Mouse (Mus musculus): ENCODE data around the gene E2f6. TPM values are rescaled to one million over a fixed set of nuclear protein-coding genes. Genes with fewer than 3 reads are reported as not detected.

The E2f6 gene
- total RNA-seq, 2 experiments from 2014 or later, result 38.8 to 41.0 TPM

DNA sequence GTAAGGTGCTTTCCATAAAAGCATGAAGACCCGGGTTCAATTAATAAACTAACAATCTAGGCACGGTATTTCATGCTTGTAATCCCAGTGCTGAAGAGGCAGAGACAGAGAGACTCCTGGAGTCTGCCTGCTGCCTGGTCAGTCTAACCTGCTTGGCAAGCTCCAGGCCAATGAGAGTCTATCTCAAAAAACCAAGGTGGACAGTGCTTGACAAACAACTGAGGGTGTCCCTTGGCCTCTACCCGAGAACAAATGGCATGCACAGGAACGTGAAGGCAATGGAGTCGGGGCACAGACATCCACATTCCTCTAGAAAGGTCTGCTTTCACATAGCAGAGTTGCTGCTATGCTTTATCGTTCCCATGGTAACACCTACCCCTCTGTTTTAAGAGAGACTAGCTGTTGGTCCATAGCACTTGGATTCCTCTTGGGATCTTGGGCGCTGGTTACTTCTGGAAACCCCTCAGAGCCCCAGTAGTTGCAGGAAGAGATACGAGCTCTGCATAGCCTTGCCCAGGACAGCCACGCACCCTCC is 59.2 kb downstream of the E2f6 start:
- ATAC-seq (replicated peaks; ENCODE audit: poor library complexity, severe bottlenecking), result 0 out of 2 replicates have a peak, but pooled peaks have one; percentile 1

DNA sequence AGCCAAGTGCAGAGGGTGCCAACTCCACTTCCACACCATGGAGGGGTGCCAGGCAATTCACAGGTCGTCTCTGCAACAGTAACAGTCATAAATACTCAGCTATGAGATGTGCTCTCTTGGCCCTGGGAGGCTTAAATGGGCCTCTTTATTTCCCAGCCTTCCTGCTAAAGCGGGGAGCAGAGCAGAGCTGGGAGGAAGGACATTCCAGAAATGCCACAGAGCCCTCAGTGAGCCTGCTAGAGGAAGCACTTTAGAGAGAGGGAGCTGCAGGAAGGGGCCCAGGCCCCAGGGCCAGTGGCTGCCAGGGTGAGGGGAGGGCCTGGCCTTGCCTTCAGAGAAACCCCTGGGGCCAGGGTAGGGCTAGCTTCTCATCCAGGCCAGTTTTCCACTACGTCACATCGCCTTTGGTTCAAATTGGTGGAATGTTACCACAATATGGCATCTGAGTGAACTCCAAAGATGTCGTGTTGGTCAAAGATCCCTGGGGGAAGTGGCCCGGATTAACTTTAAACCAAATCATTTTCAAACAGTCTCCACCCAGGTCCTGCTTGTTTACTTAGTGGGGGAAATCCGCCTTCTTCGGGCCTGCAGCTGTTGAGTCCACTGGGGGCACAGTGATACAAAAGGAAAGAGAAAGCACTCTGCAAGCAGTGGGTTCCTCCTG is 59.8 kb downstream of the E2f6 start:
- ATAC-seq (replicated peaks; ENCODE audit: poor library complexity, severe bottlenecking), result 0 out of 2 replicates have a peak, but pooled peaks have one; percentile 1

DNA sequence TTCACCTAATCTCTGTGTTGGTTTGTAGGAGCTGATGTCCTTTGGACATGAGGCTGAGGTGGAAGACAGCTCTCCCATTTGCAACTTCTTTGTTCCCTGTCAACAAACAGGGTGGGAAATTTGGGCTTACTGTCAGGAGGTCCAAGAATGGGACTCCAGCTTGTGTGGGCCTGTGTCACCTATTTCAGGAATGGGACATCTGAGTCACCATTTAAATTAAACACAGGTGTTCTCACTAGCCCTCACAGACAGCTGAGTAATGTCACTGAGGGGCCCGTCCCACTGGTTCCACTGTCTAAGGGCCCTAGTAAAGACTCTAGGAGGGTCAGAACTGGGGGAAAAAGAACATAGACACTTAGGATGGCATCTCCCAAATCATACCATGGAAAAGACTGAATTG is 61.2 kb downstream of the E2f6 start:
- ATAC-seq (replicated peaks; ENCODE audit: poor library complexity, severe bottlenecking), result no peak

DNA sequence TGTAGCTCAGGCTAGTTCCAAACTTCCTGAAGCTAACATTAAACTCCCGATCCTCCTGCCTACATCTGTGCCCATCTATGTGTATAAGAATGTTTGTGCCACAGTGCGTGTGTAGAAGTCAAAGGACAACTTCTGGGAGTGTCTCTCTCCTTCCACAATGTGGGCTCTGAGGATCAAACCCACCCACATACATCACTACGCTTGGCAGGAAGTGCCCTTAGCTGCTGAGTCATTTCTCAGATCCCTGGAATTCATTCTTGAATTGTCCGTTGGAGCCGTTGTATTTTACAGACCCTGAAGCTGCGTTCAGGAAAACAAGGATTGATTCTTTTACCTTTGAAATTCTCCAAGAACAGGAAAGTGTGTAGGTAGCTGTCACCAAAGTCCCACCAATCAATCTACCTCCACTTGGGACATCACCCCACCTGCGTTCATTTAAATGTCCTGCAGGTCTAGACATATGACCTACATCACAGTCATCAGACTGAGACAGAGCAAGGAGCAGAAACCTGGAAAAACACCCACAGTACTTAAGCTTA is 62.2 kb downstream of the E2f6 start:
- ATAC-seq (replicated peaks; ENCODE audit: poor library complexity, severe bottlenecking), result no peak

DNA sequence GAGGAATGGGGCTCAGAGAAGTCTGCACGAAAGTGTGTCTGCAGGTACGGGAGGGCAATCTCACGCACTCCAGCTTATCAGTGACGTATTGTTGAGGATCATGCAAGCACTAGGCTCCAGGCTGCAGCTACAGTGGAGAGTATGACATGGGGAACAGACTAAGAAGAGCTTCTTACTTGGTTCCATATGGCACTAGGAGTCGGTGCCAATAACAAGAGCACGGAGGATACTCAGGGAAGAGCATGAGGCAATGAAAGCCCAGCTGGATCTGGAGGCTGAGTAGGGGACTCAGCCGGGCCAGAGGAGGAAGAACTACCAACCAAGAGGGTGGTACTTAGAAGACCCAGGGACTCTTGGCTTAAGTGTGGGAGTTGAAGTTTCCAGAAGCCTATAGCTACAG is 62.8 kb downstream of the E2f6 start:
- no peak for ATAC-seq (replicated peaks; ENCODE audit: poor library complexity, severe bottlenecking)

GRCm38 (mm10) chr12:16874086-16874485 is 63.3 kb downstream of the E2f6 start:
- no peak for ATAC-seq (replicated peaks; ENCODE audit: poor library complexity, severe bottlenecking)

- ATAC-seq (replicated peaks; ENCODE audit: poor library complexity, severe bottlenecking), result peak; percentile 74
These were observed 64.5 kb downstream of the E2f6 start for GRCm38 (mm10) chr12:16875269-16875668.

GRCm38 (mm10) chr12:16875678-16876077 is 64.9 kb downstream of the E2f6 start:
- peak; percentile 68 for ATAC-seq (replicated peaks; ENCODE audit: poor library complexity, severe bottlenecking)

- ATAC-seq (replicated peaks; ENCODE audit: poor library complexity, severe bottlenecking), result no peak
These were observed 65.9 kb downstream of the E2f6 start for GRCm38 (mm10) chr12:16876667-16877066.

GRCm38 (mm10) chr12:16877141-16877540 is 66.4 kb downstream of the E2f6 start:
- ATAC-seq (replicated peaks; ENCODE audit: poor library complexity, severe bottlenecking), result no peak

DNA sequence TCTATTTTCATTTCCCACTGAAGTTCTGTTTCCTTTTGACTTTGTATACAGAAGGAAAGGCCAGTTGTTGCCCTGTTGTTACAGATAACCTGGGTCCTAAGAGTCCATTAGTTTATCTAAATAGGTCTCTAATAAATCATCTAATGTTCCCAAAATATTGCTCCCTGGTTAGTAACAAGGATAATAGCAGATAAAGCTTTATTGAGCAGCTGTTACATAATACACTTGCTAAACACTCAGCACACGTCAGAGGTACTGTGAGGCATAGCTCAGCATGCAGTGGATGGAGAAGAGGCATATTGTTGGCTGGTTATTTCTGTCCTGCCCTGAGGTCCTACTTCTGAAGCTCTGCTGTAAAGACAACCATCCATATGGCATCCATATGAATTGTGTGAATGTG is 66.9 kb downstream of the E2f6 start:
- ATAC-seq (replicated peaks; ENCODE audit: poor library complexity, severe bottlenecking), result no peak

DNA sequence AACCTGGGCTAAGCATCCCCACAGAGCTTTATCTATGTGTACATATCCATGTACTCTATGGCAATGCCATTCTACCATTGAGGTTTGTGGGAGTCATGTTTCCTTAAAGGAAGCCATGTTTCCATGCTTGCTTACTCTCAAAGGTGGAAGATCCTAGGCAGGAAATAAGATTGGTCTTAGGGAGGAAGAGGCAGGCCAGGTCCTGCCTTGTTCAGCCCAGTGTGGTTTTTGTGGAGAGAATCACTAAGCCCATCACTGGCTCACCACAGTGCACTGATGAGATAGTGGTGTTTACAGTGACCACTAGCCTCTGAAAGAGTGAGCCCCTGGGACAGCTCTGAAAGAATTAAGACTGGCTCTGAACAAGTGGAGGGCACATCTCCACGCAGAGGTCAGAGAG is 68.6 kb downstream of the E2f6 start:
- ATAC-seq (replicated peaks; ENCODE audit: poor library complexity, severe bottlenecking), result peak; percentile 12; the same call in 1 of the 2 replicates

DNA sequence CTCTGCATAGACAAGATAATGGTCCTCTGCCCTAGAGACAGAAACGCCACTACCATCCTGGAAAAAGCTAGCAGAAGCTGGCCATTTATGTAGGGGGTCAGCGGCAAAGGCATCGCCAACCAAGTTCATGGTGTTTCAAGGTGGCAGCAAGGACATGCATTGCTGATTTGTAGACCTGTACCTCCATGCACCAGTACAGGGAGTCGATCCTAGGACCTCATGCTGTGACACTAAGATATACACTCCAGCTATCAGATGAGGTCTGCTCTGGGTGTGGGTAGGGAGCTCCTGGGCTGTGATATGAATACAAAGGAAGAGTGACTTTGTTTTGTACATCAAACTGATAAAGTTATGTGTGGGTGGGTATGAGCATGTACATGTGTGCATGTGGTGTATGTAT is 69.3 kb downstream of the E2f6 start:
- ATAC-seq (replicated peaks; ENCODE audit: poor library complexity, severe bottlenecking), result no peak

DNA sequence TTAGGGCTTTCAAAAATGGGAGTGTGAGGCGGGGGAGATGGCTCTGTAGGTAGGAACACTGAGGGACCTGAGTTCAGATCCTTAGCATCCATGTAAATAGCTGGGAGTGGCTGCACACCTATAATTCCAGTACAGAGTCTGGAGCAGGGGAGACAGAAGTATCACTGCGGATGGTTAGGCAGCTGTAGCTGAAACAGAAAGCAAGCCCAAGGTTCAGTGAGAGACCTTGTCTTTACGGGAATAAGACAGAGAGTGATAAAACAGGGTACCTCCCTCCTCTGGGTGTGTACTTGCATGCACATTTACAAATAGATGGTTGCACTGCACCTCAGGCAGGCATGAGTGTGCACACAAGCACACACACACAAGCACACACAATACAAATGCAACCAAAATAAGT is 71.7 kb downstream of the E2f6 start:
- ATAC-seq (replicated peaks; ENCODE audit: poor library complexity, severe bottlenecking), result no peak

GRCm38 (mm10) chr12:16883111-16883510 is 72.3 kb downstream of the E2f6 start:
- ATAC-seq (replicated peaks; ENCODE audit: poor library complexity, severe bottlenecking), result no peak

GRCm38 (mm10) chr12:16884534-16884933 is 73.8 kb downstream of the E2f6 start:
- ATAC-seq (replicated peaks; ENCODE audit: poor library complexity, severe bottlenecking), result no peak

- no peak for ATAC-seq (replicated peaks; ENCODE audit: poor library complexity, severe bottlenecking)
These were observed 75.6 kb downstream of the E2f6 start for GRCm38 (mm10) chr12:16886354-16886753.

Other genes starting within 250 kb of the E2f6 start
- gene Lpin1, start 200.0 kb upstream of the E2f6 start, total RNA-seq (2014; fragmentation: Nextera tagmentation), result 2.2 and 10.2 TPM in 2 replicates
- gene Lpin1, start 200.0 kb upstream of the E2f6 start, total RNA-seq (2017), result 2.4 and 4.5 TPM in 2 replicates
- gene Ntsr2, start 157.6 kb upstream of the E2f6 start, total RNA-seq (2014; fragmentation: Nextera tagmentation), result not detected in 2 replicates
- gene Ntsr2, start 157.6 kb upstream of the E2f6 start, total RNA-seq (2017), result not detected in 2 replicates
- 0.49 TPM in 1 of 2 replicates, not detected in the other for gene Greb1, start 10.1 kb upstream of the E2f6 start, total RNA-seq (2014; fragmentation: Nextera tagmentation)
- 0.13 and 0.26 TPM in 2 replicates for gene Greb1, start 10.1 kb upstream of the E2f6 start, total RNA-seq (2017)
- 43.1 and 49.4 TPM in 2 replicates for gene Rock2, start 83.9 kb downstream of the E2f6 start, total RNA-seq (2014; fragmentation: Nextera tagmentation)
- gene Rock2, start 83.9 kb downstream of the E2f6 start, total RNA-seq (2017), result 65.1 and 65.9 TPM in 2 replicates
- gene Pqlc3, start 189.4 kb downstream of the E2f6 start, total RNA-seq (2014; fragmentation: Nextera tagmentation), result 32.3 and 42.3 TPM in 2 replicates
- 19.7 and 25.3 TPM in 2 replicates for gene Pqlc3, start 189.4 kb downstream of the E2f6 start, total RNA-seq (2017)
- not detected in 2 replicates for gene 2410004P03Rik, start 200.8 kb downstream of the E2f6 start, total RNA-seq (2014; fragmentation: Nextera tagmentation)
- 0.21 and 0.26 TPM in 2 replicates for gene 2410004P03Rik, start 200.8 kb downstream of the E2f6 start, total RNA-seq (2017)